Mouse (Mus musculus): ENCODE data around the gene Asphd1. TPM values are rescaled to one million over a fixed set of nuclear protein-coding genes. Genes with fewer than 3 reads are reported as not detected.
A peak's percentile ranks its signal among the peaks of the same experiment; 100 is the strongest.
"Not testable (repeated sequence)": the region's sequence is repeated elsewhere in the genome, so short reads cannot be mapped to it uniquely, and the experiment has no call there.

The Asphd1 gene
- total RNA-seq, 1 experiment from 2014 or later = not detected

DNA sequence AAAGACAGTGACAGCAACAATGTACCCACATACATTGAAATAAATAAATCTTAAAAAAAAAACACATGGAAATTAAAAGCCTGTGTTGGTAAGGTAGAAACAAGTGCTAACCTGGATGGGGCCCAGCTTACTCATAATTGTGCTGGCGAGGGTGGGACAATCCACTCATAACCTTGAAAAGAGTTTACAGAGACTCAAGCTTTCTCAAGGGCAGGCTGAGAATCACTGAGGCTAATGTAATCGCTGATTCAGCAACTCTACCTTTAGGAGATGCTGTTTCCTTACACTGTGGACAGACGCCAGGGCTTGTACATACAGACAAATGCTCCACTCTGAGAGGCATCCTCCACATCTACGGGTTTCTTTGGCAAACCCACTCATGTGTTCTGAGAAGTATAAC, 29.4 kb downstream of the Asphd1 start:
- no peak for ATAC-seq (replicated peaks in 1 of 2; ENCODE audit: insufficient read depth in 1 of 2, low FRiP score in 2 of 2, low TSS enrichment in 1 of 2, low read depth in 1 of 2, poor library complexity in 2 of 2, severe bottlenecking in 2 of 2)

DNA sequence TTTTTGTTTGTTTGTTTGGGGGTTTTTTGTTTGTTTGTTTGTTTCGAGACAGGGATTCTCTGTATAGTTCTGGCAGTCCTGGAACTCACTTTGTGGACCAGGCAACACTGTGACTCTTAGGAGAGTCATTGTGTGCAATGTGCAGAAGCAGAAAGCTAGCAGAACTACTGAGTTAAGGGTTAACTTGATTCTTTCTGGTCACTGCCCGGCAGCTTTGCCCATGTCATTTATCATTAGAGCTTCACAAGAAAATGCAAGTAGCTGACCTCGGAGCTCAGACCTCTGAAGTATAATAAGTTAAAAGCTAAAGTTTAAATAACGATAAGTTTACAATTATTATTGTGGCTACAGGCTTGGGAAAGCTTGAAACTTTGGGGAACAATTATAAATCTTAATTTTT, 31.0 kb downstream of the Asphd1 start:
- not testable (repeated sequence) for ATAC-seq (replicated peaks in 1 of 2; ENCODE audit: insufficient read depth in 1 of 2, low FRiP score in 2 of 2, low TSS enrichment in 1 of 2, low read depth in 1 of 2, poor library complexity in 2 of 2, severe bottlenecking in 2 of 2)

- no peak for ATAC-seq (replicated peaks in 1 of 2; ENCODE audit: insufficient read depth in 1 of 2, low FRiP score in 2 of 2, low TSS enrichment in 1 of 2, low read depth in 1 of 2, poor library complexity in 2 of 2, severe bottlenecking in 2 of 2)
Observed at GRCm38 (mm10) chr7:126914844-126915243, 34.5 kb downstream of the Asphd1 start.

GRCm38 (mm10) chr7:126905590-126905989, 43.8 kb downstream of the Asphd1 start:
- ATAC-seq (replicated peaks in 1 of 2; ENCODE audit: insufficient read depth in 1 of 2, low FRiP score in 2 of 2, low TSS enrichment in 1 of 2, low read depth in 1 of 2, poor library complexity in 2 of 2, severe bottlenecking in 2 of 2) = no peak

- ATAC-seq (replicated peaks in 1 of 2; ENCODE audit: insufficient read depth in 1 of 2, low FRiP score in 2 of 2, low TSS enrichment in 1 of 2, low read depth in 1 of 2, poor library complexity in 2 of 2, severe bottlenecking in 2 of 2) = not testable (repeated sequence)
Observed at GRCm38 (mm10) chr7:126899781-126900180, 49.6 kb downstream of the Asphd1 start.

DNA sequence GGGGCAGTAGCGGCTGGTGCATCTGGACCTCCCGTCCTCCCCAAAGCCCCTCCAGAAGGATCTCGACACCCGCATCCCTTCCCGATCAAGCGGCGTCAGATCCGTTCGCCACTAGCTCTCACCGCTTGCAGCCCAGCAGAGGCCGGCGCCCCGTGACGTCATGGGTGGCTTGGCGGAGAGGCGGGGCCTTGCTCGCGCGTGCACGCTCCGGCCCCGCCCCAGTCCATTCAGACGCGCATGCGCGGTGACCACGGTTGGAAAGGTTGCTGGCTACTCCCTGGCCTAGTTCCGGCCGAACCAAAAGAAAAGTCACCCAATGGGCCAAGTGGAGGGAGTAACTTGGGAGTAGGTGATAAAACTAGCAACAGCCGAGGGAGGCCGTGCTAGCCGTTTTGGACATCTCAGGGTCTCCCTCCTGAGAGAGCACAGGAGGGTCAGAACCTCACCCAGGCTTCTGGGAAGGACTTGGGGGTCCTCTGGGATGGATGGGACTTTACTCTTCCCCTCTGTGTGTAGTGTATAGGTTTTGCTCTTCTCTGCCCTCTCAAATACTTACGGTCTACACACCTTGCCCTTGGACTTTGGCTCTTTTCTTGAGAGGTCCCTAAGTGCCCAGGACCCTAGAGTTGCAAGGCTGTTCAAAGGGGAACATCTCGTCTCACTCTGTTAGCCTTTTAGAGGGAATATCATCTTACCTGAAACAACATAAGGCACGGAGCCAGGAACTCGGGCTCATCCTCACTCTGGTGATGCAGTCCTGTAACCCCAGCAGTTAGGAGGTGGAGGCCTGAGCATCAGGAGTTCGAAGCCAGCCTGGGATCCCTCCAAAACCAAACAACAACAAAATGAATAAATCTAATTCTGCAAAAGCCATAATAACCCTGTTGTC, 51.0 kb downstream of the Asphd1 start:
- ATAC-seq (replicated peaks in 1 of 2; ENCODE audit: insufficient read depth in 1 of 2, low FRiP score in 2 of 2, low TSS enrichment in 1 of 2, low read depth in 1 of 2, poor library complexity in 2 of 2, severe bottlenecking in 2 of 2) = peak; percentile 88 to 92

GRCm38 (mm10) chr7:126897390-126898101, 51.8 kb downstream of the Asphd1 start:
- peak; percentile 63 to 78 for ATAC-seq (replicated peaks in 1 of 2; ENCODE audit: insufficient read depth in 1 of 2, low FRiP score in 2 of 2, low TSS enrichment in 1 of 2, low read depth in 1 of 2, poor library complexity in 2 of 2, severe bottlenecking in 2 of 2)

DNA sequence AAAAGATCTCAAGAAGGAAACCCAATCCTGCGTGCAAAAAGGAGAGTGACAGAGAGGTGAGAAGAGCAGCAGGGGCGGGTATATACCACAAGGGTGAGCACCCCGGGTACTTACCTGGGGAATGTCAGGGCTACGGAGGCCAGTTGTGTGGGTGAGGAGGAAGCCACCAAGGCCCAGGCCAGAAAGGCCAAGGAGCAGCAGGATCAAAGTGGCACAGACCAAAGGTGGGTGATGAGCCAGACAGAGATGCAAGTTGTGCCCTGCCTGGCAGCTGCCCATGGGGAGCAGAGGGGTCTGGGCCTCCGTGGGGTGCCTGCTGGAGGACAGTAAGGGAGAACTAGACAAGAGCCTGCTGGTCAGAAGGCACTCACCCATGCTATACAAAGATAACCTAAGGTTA, 52.5 kb downstream of the Asphd1 start:
- ATAC-seq (replicated peaks in 1 of 2; ENCODE audit: insufficient read depth in 1 of 2, low FRiP score in 2 of 2, low TSS enrichment in 1 of 2, low read depth in 1 of 2, poor library complexity in 2 of 2, severe bottlenecking in 2 of 2) = peak; percentile 12 to 18; a peak in 1 of 4 replicates

Other genes with a start within 250 kb of the Asphd1 start
- 352 and 456 TPM in 2 replicates for gene Coro1a, start 241.8 kb downstream of the Asphd1 start, total RNA-seq (2017)
- gene Mapk3, start 190.0 kb downstream of the Asphd1 start, total RNA-seq (2017) = 32.4 and 35.8 TPM in 2 replicates
- gene Gdpd3, start 183.2 kb downstream of the Asphd1 start, total RNA-seq (2017) = 3.3 and 16.4 TPM in 2 replicates
- 50.3 and 74.9 TPM in 2 replicates for gene Ypel3, start 172.6 kb downstream of the Asphd1 start, total RNA-seq (2017)
- gene Tbx6, start 168.1 kb downstream of the Asphd1 start, total RNA-seq (2017) = 0.25 TPM in 1 of 2 replicates, not detected in the other
- 119 and 131 TPM in 2 replicates for gene Ppp4c, start 157.1 kb downstream of the Asphd1 start, total RNA-seq (2017)
- not detected in 2 replicates for gene Fam57b, start 151.9 kb downstream of the Asphd1 start, total RNA-seq (2017)
- not detected in 2 replicates for gene 4930451I11Rik, start 117.9 kb downstream of the Asphd1 start, total RNA-seq (2017)
- gene Doc2a, start 102.2 kb downstream of the Asphd1 start, total RNA-seq (2017) = not detected in 2 replicates
- gene Hirip3, start 87.6 kb downstream of the Asphd1 start, total RNA-seq (2017) = 128 and 398 TPM in 2 replicates
- 33.2 and 35.6 TPM in 2 replicates for gene Ino80e, start 87.2 kb downstream of the Asphd1 start, total RNA-seq (2017)
- gene Taok2, start 64.9 kb downstream of the Asphd1 start, total RNA-seq (2017) = 31.7 and 32.7 TPM in 2 replicates
- gene Tmem219, start 26.7 kb downstream of the Asphd1 start, total RNA-seq (2017) = 14.5 and 25.6 TPM in 2 replicates
- gene Kctd13, start 20.7 kb downstream of the Asphd1 start, total RNA-seq (2017) = 9.3 and 15.8 TPM in 2 replicates
- 0.25 and 0.63 TPM in 2 replicates for gene Sez6l2, start 981 bp upstream of the Asphd1 start, total RNA-seq (2017)
- gene Cdipt, start 26.3 kb upstream of the Asphd1 start, total RNA-seq (2017) = 33.1 and 56.3 TPM in 2 replicates
- 1.6 and 2.3 TPM in 2 replicates for gene Cdiptos, start 26.5 kb upstream of the Asphd1 start, total RNA-seq (2017)
- gene Mvp, start 65.0 kb upstream of the Asphd1 start, total RNA-seq (2017) = 26.2 and 39.0 TPM in 2 replicates
- not detected in 2 replicates for gene Pagr1b, start 66.9 kb upstream of the Asphd1 start, total RNA-seq (2017)
- 3.7 and 9.9 TPM in 2 replicates for gene Pagr1a, start 67.8 kb upstream of the Asphd1 start, total RNA-seq (2017)
- gene Gm42742, start 71.5 kb upstream of the Asphd1 start, total RNA-seq (2017) = 35.6 and 38.7 TPM in 2 replicates
- 0.30 and 0.69 TPM in 2 replicates for gene Prrt2, start 71.6 kb upstream of the Asphd1 start, total RNA-seq (2017)
- gene Maz, start 77.5 kb upstream of the Asphd1 start, total RNA-seq (2017) = 53.3 and 65.4 TPM in 2 replicates
- gene Kif22, start 92.9 kb upstream of the Asphd1 start, total RNA-seq (2017) = 74.5 and 90.1 TPM in 2 replicates
- gene Zg16, start 137.7 kb upstream of the Asphd1 start, total RNA-seq (2017) = 3.8 and 5.7 TPM in 2 replicates
- gene AI467606, start 141.8 kb upstream of the Asphd1 start, total RNA-seq (2017) = 30.3 and 42.1 TPM in 2 replicates
- 2.3 and 2.7 TPM in 2 replicates for gene Qprt, start 172.6 kb upstream of the Asphd1 start, total RNA-seq (2017)
- gene Spn, start 188.2 kb upstream of the Asphd1 start, total RNA-seq (2017) = 311 and 346 TPM in 2 replicates
- gene Cd2bp2, start 246.5 kb upstream of the Asphd1 start, total RNA-seq (2017) = 32.0 and 63.9 TPM in 2 replicates